8 mouse cellular contexts compared by ENCODE assay signal in genomic region chr8:38747134-38747533, GRCm38 (mm10).
DNase-seq lines count a peak whose midpoint lies in the region; TF ChIP-seq lines count a peak whose summit lies in the region.
"Had no signal": no experiment of that assay in that cellular context is flagged by ENCODE, and none has a peak within 500 bp of the region (broad histone marks: within the 10 kb centered on the region; RNA-seq: fewer than 3 reads in every experiment).

No protein-coding gene starts in this region.

- no peaks in the 10 kb centered on the region for H3K4me1 ChIP-seq in CH12.LX (ENCODE audit: control insufficient read depth in 1 of 2, insufficient read depth in 2 of 2)
- H3K4me1 ChIP-seq in forebrain, embryonic 10.5 days: no peaks in the 10 kb centered on the region

- TF ChIP-seq RAD21 in CH12.LX (IDR thresholded peaks at IDR 0.05; ENCODE audit: low read depth, low read length): no peak

- no peaks in the 10 kb centered on the region for H3K79me2 ChIP-seq in CH12.LX (replicated peaks; ENCODE audit: control insufficient read depth, extremely low read depth, insufficient read depth, poor library complexity, severe bottlenecking)

- dilution Hi-C loops in CH12.LX (cut with MboI; ENCODE audit: extremely low pct_ligation_motif_present, extremely low pct_unique_long_range_greater_than_20kb, low sequenced_read_pairs): no loop called here

- no peak overlapping the region for H3K4me3 ChIP-seq in CH12.LX (replicated peaks in 1 of 3; ENCODE audit: low read depth in 2 of 3, low read length in 2 of 3, poor library complexity in 1 of 3)
- no peak overlapping the region for H3K4me3 ChIP-seq in forebrain, embryonic 10.5 days

- H3K27me3 ChIP-seq in CH12.LX (replicated peaks): no peaks in the 10 kb centered on the region
- H3K27me3 ChIP-seq in forebrain, embryonic 10.5 days (ENCODE audit: poor library complexity, severe bottlenecking): no peaks in the 10 kb centered on the region

- TF ChIP-seq CTCF in CH12.LX (conservative IDR thresholded peaks at IDR 0.05 in 1 of 2, IDR thresholded peaks at IDR 0.05 in 1 of 2; ENCODE audit: low read depth in 2 of 2, low read length in 2 of 2): no peak

- H3K4me2 ChIP-seq in CH12.LX (ENCODE audit: insufficient read depth, low read depth, poor library complexity, severe bottlenecking): no peak overlapping the region

- no peak for TF ChIP-seq POLR2A in CH12.LX (IDR thresholded peaks at IDR 0.05; ENCODE audit: low read depth, low read length)

- H3K9me3 ChIP-seq in CH12.LX (replicated peaks; ENCODE audit: low read length): peaks cover 14% of the 10 kb centered on the region
- H3K9me3 ChIP-seq in forebrain, embryonic 10.5 days: peaks cover 3% of the 10 kb centered on the region; the same call in 1 of the 2 replicates

- no peaks in the 10 kb centered on the region for H3K36me3 ChIP-seq in CH12.LX (replicated peaks in 1 of 2; ENCODE audit: control insufficient read depth in 1 of 2, insufficient read depth in 1 of 2, low read length in 1 of 2)
- H3K36me3 ChIP-seq in forebrain, embryonic 10.5 days (replicated peaks): no peaks in the 10 kb centered on the region

- H3K27ac ChIP-seq in CH12.LX (ENCODE audit: insufficient read depth, low read depth): no peak overlapping the region
- H3K27ac ChIP-seq in forebrain, embryonic 10.5 days: no peak overlapping the region

- in situ Hi-C loops in CH12.LX (cut with MboI; ENCODE audit: low pct_ligation_motif_present, low pct_unique_long_range_greater_than_20kb, low sequenced_read_pairs): no loop called here

- peak; percentile 45 to 49 for DNase-seq in kidney, postnatal 4 days
- DNase-seq in kidney, adult 11 months: no peak
- DNase-seq in CH12.LX (ENCODE audit: extremely low read depth) (peak; percentile 0), MEL-GATA-1-ER (ENCODE audit: extremely low read depth, low read depth) (peak; percentile 1)
- DNase-seq in forelimb bud, embryonic 11.5 days (ENCODE audit: low read depth, low spot score): peak; percentile 73
- DNase-seq in spleen, adult 12 weeks (ENCODE audit: low spot score): no peak
- no peak for DNase-seq in forebrain, embryonic 10.5 days (ENCODE audit: extremely low spot score, low spot score)
- DNase-seq: cerebellum, adult 9-10 months had no signal

- H3K9ac ChIP-seq in CH12.LX (ENCODE audit: insufficient read depth, low read depth): no peak overlapping the region

- TF ChIP-seq EP300 in CH12.LX (IDR thresholded peaks at IDR 0.05; ENCODE audit: low read length): no peak

TF ChIP-seq in CH12.LX, 34 proteins besides CTCF, POLR2A, EP300 and RAD21:
- no peak for TF ChIP-seq NRF1 (IDR thresholded peaks at IDR 0.05; ENCODE audit: low read depth, low read length)
- TF ChIP-seq ZNF384 (IDR thresholded peaks at IDR 0.05; ENCODE audit: low read depth, low read length): no peak

Comparison
In these comparisons a context has a peak if more than half of its experiments do, and no peak if none do; other contexts are left out.
1. DNase-seq: peak in kidney, postnatal 4 days (2 of 2), CH12.LX (single experiment), MEL-GATA-1-ER (single experiment) and forelimb bud, embryonic 11.5 days (single experiment); none in kidney, adult 11 months (single experiment), spleen, adult 12 weeks (single experiment) and forebrain, embryonic 10.5 days (single experiment).